Mouse (Mus musculus) cortical plate, adult 2 months (tissue): ENCODE results near the gene Zbtb32.

Source experiments
- CTCF ChIP-seq: fragments of 200-500 bp; IDR thresholded peaks from 2 replicates; pipeline ENCODE4 v1.5.1; 2011; ENCODE audit warnings: mild to moderate bottlenecking, control low read depth, low read length; ENCODE audit not compliant: insufficient read depth; ENCODE audit errors: extremely low read depth
- POLR2A ChIP-seq: fragments of 200-500 bp; IDR thresholded peaks from 2 replicates; pipeline ENCODE4 v1.6.1; 2011; ENCODE audit warnings: mild to moderate bottlenecking, low read length, control low read depth; ENCODE audit not compliant: insufficient read depth; ENCODE audit errors: extremely low read depth

DNA sequence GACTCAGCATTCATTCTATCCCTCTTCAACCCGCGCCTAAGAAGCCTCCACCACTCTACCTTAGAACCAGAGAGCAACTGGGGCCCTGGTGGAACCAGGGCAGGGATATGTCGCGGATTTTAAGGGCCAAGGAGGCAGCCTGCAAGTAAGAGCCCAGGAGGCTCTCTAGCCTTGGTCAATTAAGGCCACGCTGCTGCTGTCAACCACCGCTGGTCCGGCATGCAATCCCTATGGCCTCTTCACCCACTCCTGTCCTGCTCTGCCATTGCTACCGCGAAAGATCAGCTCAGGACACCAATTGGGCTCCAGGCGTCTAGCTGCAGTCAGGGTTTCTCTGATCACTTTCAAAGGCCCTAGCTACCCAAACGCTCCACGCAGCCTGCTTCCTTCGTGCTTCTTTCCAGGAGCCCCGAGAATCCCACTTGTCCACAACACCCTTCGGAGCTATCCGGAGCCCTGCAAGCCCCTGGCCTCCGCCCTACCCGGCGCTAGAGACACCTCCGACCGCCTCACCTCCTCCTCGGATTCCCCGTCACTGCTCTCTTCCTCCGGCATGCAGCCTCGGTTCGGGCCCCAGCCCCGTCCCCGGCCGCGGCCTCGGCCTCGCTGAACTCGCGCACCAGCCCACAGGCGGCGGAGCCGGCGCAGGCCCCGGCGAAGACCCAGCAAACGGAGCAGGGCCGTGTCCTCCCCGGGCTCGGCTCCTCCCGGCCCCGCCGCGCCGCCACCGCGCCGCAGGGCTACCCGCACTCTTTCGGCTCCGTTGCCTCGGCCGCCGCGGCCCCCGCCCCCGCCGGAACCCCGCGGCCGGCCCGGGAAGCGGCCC lies 10.7 kb downstream of the Zbtb32 start:
- TF ChIP-seq CTCF (no peak), POLR2A (no peak)
